Mouse (Mus musculus) liver, adult 2 months (tissue): ENCODE data around the gene Sema3g. TPM values are rescaled to one million over a fixed set of nuclear protein-coding genes. Genes with fewer than 3 reads are reported as not detected.

ENCODE experiments used
- DNase-seq: peaks from one replicate; pipeline ENCODE4 v3.0.0-alpha.2; 2011; ENCODE audit warnings: low read depth, low spot score; ENCODE audit errors: extremely low read depth
- H3K27ac ChIP-seq: fragments of 200-500 bp; replicated peaks from 2 replicates; pipeline ENCODE4 v1.5.1; 2012; ENCODE audit warnings: low read depth, mild to moderate bottlenecking, control low read depth, inconsistent platforms, low read length; ENCODE audit not compliant: insufficient read depth
- H3K27me3 ChIP-seq: fragments of 200-500 bp; 2 replicates; pipeline ENCODE4 v1.6.1; 2012; ENCODE audit warnings: mild to moderate bottlenecking, moderate library complexity, low read length, inconsistent platforms; ENCODE audit not compliant: control insufficient read depth, insufficient read depth
- H3K36me3 ChIP-seq: fragments of 200-500 bp; 2 replicates; pipeline ENCODE4 v1.6.1; 2012; ENCODE audit warnings: low read length, inconsistent platforms; ENCODE audit not compliant: control insufficient read depth, insufficient read depth
- H3K4me1 ChIP-seq: fragments of 200-500 bp; 2 replicates; pipeline ENCODE4 v1.6.1; 2011; ENCODE audit warnings: low read length; ENCODE audit not compliant: control insufficient read depth, insufficient read depth
- H3K4me3 ChIP-seq: fragments of 200-500 bp; 2 replicates; pipeline ENCODE4 v1.5.1; 2011; ENCODE audit warnings: low read depth, mild to moderate bottlenecking, control low read depth, low read length, moderate library complexity; ENCODE audit not compliant: insufficient read depth
- H3K79me2 ChIP-seq: fragments of 200-500 bp; 2 replicates; pipeline ENCODE4 v1.6.1; 2012; ENCODE audit warnings: inconsistent platforms, mild to moderate bottlenecking, low read length, moderate library complexity; ENCODE audit not compliant: control insufficient read depth, insufficient read depth
- H3K9ac ChIP-seq: fragments of 200-500 bp; 2 replicates; pipeline ENCODE4 v1.6.1; 2012; ENCODE audit warnings: low read depth, mild to moderate bottlenecking, control low read depth, inconsistent platforms, low read length
- CTCF ChIP-seq: fragments of 200-500 bp; IDR thresholded peaks from 2 replicates; pipeline ENCODE4 v1.5.1; 2011; ENCODE audit warnings: low read depth, low read length, control low read depth
- POLR2A ChIP-seq: fragments of 200-500 bp; IDR thresholded peaks from 2 replicates; pipeline ENCODE4 v1.6.1; 2011; ENCODE audit warnings: low read length, control low read depth; ENCODE audit not compliant: insufficient read depth; ENCODE audit errors: extremely low read depth
- WGBS: fragments of 180-500 bp; shearing (Covaris S2); methylation state at CpG from one replicate; pipeline ENCODE4 v1.1.7; 2018; 5-methylcytosine and 5-hydroxymethylcytosine counted together
- polyA plus RNA-seq: library from polyadenylated mRNA; depleted of rRNA; stranded (reverse); fragments of >200 nt; gene quantifications from 2 replicates; pipeline ENCODE4 v1.2.3, GENCODE M21; 2012
- total RNA-seq: library from RNA; depleted of rRNA; stranded (reverse); fragments of >200 nt; gene quantifications from 2 replicates; pipeline ENCODE4 v1.2.3, GENCODE M21; 2014

Sema3g gene
- total and polyA plus RNA-seq, 2 experiments: under 0.01 to 0.05 TPM

DNA sequence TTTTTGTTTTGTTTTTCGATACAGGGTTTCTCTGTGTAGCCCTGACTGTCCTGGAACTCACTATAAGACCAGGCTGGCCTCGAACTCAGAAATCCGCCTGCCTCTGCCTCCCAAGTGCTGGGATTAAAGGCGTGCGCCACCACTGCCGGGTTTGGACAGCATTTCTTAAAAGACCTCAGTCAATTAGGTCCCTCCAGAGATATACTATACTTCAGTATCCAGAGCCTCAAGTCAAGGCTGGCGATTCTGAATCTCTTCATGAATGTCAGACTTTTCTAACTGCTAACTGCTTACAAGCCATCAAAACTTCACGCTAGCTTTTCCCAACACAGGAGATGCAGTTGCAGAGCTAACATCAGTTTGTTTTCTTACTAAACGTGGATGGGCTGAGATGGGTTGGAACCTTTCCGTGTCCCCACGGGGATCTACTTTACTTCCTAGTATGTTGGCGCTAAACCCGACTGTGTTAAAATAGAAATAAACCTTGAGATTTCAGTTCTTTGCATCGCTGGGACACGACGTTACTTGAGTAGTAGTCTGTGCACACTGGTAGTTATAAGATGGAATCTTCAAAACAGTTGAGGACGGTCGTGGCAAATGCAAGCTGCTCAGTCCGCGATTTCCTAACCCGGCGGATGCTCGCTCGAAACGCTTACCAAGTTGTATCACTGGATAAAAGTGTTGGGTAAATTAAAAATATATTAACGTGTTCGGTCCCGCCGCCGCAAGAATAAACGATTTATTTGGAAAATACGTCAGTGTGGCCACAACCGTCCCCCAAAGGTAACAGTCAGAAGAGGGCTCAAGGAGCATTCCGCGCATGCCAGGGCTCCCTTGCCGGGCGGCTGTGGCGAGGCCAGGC is 32.8 kb downstream of the Sema3g start:
- peak overlapping the region; percentile 94 for H3K27ac ChIP-seq
- DNase-seq: peak; percentile 55
- H3K79me2 ChIP-seq: peaks cover 5% of the 10 kb centered on the region; the same call in 1 of the 2 replicates
- no peaks in the 10 kb centered on the region for H3K27me3 ChIP-seq
- peak overlapping the region; percentile 91 for H3K4me3 ChIP-seq
- peaks cover 14% of the 10 kb centered on the region; the same call in 1 of the 2 replicates for H3K36me3 ChIP-seq
- no peak for TF ChIP-seq POLR2A
- TF ChIP-seq CTCF: no peak
- peaks cover 3% of the 10 kb centered on the region; the same call in 1 of the 2 replicates for H3K4me1 ChIP-seq
- peak overlapping the region; percentile 91 for H3K9ac ChIP-seq
- 16% methylated on average over 38 of the region's 38 CpGs for WGBS

DNA sequence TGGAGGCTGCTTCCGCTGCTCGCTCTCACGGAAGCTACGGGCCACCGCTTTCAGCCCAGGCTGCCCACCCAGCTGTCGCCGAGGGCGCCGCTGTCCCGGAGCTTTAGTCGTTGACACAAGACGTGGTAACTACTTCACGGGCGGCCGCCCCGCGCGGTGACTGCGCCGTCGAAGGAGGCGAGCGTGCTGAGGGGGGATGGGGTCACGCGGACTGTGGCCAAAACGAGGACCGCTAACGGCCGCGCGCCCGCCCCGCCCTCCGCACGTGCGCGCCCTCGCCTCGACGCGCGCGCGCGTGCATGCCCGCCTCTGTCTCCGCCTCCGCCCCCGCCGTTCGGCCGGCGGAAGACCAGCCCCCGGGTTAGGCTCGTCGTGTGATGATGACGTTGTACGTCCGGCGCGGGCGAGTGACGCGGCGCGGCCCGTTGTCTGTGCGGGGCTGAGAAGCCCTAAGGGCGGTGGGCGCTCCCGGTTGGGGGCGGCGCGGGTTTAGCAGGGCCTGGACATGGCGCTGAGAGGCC is 33.5 kb downstream of the Sema3g start, which contains the start of the genes Phf7 and Bap1:
Gene Phf7 (minus strand): TSS at position 234 of the 521 bp plus-strand sequence.
Gene Bap1 (plus strand): TSS at position 367 of the 521 bp plus-strand sequence.
- Histone ChIP-seq H3K4me1 (peaks cover 3% of the 10 kb centered on the region; the same call in 1 of the 2 replicates), H3K36me3 (peaks cover 17% of the 10 kb centered on the region), H3K27me3 (no peaks in the 10 kb centered on the region), H3K79me2 (peaks cover 5% of the 10 kb centered on the region; the same call in 1 of the 2 replicates), H3K4me3 (peak within 1 kb of the TSS; percentile 91), H3K9ac (peak within 1 kb of the TSS; percentile 92), H3K27ac (peak within 1 kb of the TSS; percentile 94)
- peak; percentile 59 for DNase-seq
- TF ChIP-seq POLR2A (peak; percentile 37), CTCF (no peak)
- under 1% methylated on average over 75 of the region's 75 CpGs for WGBS

DNA sequence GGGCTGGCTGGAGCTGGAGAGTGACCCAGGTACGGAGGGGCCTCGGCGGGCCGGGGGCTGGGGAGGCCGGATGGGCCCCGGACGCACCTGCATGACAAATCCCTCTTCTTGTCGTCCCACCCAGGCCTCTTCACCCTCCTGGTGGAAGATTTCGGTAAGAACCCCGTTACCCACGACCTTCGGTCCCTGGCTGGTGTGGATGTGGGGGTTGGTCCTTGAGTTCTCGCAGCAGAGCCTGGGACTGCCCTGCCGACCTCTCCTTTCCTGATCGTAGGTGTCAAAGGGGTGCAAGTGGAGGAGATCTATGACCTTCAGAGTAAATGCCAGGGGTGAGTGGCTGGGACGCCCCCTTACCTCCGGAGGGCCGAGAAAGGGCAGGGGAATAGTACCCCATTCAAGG is 34.0 kb downstream of the Sema3g start:
- WGBS: 1% methylated on average over 18 of the region's 18 CpGs

DNA sequence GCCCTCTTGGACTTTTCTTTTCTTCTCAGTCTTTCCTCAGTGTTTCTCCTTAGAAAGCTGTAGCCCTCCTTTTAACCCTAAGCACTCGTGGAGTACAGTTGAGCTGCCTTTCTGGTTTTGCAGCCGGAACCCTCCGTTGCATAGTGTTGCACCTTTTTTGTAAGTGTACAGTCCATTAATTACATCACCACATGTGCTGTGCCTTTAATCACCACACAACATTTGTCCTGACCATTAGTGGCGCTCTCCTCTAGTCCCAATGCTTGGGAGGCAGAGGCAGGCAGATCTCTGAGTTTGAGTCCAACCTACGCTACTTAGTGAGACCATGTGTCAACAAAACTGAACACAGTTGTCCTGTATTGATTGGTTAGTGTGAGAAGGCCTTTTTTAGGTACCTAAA is 34.4 kb downstream of the Sema3g start:
- Histone ChIP-seq H3K4me3 (peak overlapping the region; percentile 78; the same call in 1 of the 2 replicates), H3K9ac (no peak overlapping the region), H3K27me3 (no peaks in the 10 kb centered on the region), H3K4me1 (peaks cover 3% of the 10 kb centered on the region; the same call in 1 of the 2 replicates), H3K36me3 (peaks cover 26% of the 10 kb centered on the region), H3K79me2 (peaks cover 5% of the 10 kb centered on the region; the same call in 1 of the 2 replicates), H3K27ac (no peak overlapping the region)
- 74% methylated on average over 5 of the region's 5 CpGs for WGBS
- no peak for TF ChIP-seq CTCF
- TF ChIP-seq POLR2A: no peak
- no peak for DNase-seq

More for the DNA sequence above, 34.0 kb downstream of the Sema3g start:
- H3K36me3 ChIP-seq: peaks cover 21% of the 10 kb centered on the region
- H3K4me3 ChIP-seq: peak overlapping the region; percentile 78
- peak overlapping the region; percentile 67 for H3K27ac ChIP-seq
- H3K4me1 ChIP-seq: peaks cover 3% of the 10 kb centered on the region; the same call in 1 of the 2 replicates
- H3K9ac ChIP-seq: peak overlapping the region; percentile 92
- no peaks in the 10 kb centered on the region for H3K27me3 ChIP-seq
- peaks cover 5% of the 10 kb centered on the region; the same call in 1 of the 2 replicates for H3K79me2 ChIP-seq
- no peak for TF ChIP-seq CTCF
- TF ChIP-seq POLR2A: no peak
- peak; percentile 25 for DNase-seq

DNA sequence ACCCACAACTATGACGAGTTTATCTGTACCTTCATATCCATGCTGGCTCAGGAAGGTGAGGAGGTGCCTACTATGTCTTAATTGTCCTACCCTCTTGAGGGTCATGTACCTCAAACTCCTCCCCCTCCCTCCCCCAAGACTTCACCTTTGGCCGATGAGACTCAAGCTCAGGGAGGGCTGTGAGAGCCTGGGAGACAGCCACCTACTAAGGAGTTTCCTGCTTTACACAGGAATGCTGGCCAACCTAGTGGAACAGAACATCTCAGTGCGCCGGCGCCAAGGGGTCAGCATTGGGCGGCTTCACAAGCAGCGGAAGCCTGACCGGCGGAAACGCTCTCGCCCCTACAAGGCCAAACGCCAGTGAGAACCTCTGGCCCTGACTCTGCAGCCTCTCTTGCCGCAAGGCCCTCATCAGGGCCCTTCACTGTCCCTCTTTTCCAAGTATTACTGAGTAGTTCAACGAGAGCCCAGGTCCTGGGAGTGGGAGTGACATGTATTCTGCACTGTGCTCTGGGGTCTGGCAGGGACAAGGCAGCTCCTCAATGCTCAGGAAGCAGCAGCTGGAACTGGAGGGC is 40.9 kb downstream of the Sema3g start:
- 93% methylated on average over 14 of the region's 14 CpGs for WGBS
- peaks cover 33% of the 10 kb centered on the region for H3K36me3 ChIP-seq
- TF ChIP-seq POLR2A (no peak), CTCF (no peak)
- no peaks in the 10 kb centered on the region for H3K4me1 ChIP-seq
- no peak overlapping the region for H3K9ac ChIP-seq
- H3K27ac ChIP-seq: no peak overlapping the region
- no peaks in the 10 kb centered on the region for H3K79me2 ChIP-seq
- no peaks in the 10 kb centered on the region for H3K27me3 ChIP-seq
- DNase-seq: no peak
- no peak overlapping the region for H3K4me3 ChIP-seq
